Mouse (Mus musculus): ENCODE measurements at regions not wholly inside any gene's neighbourhood (a gene's known extent, or its start where the extent isn't known, plus 50 kb on each side); places are given as distances from the start of the nearest gene placed in this dataset.

DNA sequence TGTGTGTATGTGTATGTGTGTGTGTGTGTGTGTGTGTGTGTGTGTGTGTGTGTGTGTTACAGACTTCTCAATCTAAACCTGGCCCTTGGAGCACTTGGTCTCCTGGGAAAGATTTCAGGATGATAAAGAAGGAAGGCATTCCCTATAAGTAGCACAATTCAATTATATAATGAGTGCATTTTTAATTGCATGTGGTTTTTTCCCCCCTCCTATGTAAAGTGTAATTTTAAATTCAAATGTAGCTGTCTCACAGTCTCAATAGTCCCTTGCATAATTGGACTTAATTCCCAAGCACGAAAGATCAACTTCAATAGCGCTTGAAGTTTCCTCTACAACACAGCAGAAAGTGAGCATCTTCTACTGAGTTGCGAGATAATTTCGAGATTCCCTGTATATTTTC, 566.3 kb downstream of the Adgrl2 start:
- no peak for DNase-seq

DNA sequence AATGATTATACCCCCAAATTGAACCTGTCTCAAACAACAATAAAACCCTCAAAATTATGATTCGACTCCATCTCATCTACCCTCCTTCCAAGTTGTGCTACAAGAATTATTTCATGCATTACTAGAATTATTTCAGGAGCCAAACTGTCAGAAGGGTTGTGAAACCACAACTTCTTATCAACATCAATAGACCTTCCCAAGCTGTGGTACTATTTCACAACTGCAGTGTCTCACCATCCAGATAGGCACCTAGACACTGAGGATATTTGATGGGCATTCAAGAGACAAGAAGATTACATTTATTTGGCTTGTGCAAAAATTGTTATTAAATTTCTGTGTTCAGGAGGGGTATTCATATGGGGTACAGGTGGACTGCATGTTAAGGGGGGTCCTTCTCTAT, 567.0 kb downstream of the Adgrl2 start:
- DNase-seq, result no peak

DNA sequence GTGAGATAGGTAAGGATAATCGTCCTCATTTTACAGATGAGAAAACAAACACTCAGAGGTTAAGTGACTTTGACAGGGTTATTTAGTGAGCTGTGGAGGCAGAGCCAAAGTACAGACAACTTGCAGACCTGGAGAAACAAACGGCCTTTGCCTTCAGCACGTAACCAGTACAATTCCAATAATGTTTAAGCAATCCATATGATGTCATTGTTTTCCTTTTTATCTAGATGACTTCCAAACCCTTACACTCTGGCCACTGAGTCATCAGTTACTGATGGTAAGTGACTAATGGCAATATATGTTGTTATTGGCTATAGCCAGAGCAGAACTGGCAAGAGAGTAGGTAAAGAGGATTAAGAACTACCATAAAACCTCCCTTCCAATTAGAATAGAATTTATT, 567.6 kb downstream of the Adgrl2 start:
- DNase-seq, result no peak

DNA sequence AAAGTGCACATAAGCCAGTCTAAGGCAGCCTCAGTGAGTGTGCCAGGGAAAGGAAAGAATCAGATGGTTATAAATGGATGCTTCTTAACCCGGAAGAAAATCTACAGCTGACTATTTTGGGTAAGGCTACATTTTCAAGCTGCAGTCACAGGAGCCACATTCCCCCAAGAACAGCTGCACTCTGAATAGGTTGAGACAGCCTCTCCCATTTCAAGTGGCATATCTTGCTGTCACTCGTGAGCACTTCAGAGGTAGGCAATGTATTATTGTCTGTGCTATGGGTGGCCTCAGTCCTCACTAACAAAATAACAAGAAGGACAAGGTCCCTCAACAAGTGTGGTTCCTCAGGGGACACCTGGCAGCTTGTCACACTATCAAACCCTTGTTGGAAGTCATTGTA, 568.1 kb downstream of the Adgrl2 start:
- no peak for DNase-seq

DNA sequence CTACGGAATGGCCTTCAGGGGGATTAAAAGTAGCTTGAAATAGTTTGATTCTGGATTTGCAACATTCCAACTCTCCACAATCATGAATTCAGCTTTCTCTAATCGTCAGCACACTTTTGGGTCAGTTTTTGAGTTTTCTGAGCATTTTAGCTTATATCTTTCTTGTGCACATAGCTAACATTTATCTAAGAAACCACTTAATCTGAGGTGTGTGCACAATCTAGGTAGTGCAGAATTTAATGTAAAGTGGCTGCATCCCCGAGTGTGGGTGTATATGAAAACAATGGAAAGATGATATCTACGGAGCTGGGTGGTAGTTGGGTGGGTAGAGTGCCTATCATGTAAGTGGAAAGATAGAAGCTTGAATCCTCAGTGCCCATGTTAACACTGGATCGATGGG, 570.1 kb downstream of the Adgrl2 start:
- no peak for DNase-seq

DNA sequence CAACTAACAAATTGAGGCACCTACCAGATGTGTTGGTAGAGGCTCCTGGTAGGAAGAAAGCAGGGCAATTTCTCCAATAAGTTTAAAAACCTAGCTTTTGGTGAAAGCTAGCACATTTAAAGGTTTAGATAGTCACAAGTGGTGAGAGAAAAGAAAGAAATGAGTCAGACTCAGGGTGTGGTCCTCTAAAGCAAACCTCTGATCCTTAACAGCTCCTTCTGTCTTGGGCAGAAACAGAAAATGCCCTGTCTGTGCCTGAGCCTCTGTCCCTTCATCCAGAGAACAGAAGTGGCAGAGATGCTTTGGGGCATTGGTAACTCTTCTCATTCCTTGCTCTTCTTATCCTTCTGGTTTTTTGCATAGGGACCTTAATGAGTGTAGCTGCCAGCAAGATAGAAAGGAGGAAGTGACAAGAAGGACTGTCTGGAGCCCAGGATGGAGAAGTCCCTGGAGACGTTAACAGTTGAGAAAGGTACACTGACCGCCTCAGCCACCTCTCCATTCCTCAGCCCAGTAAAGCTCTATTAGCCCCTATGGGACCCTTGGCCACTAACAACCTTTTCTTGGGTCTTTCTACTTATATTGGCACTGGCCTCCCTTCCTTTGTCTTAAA, 570.8 kb downstream of the Adgrl2 start:
- no peak for DNase-seq

DNA sequence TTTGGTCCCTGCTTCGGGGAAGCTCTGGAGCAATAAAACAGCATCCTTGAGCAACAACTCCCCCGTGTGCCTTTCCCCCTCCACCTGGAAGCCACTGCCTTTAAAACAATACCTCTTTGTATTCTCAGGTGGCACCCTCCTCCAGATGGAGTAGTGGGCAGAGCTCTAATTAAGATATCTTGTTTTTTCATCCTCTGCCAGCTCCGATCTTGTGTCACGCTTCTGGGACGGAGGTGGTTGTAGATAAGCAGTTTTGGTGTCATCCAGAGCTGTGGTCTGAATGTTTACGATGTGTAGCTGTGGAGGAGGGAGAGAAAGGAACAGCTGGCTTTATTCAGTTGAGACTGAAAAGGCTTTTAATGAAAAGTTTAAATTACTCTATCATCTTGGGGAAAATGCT, 572.3 kb downstream of the Adgrl2 start:
- no peak for DNase-seq

DNA sequence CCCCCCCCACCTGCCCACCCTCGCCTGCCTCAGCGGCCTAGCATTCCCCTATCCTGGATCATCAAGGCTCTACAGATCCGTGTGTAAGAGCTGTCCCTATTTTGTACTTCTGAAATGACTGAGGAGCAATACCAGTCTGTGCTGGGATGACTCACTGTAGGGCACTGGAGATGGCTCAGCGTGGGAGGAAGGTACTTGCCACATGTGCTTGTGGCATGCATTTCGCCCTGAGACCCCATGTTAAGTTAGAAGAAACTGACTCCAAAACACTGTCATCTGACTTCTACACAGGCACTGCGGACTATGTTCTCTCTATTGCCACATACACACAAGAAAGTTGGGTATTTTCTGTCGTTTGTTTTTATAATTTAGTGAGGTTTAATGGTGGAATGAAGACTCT, 574.9 kb downstream of the Adgrl2 start:
- no peak for DNase-seq

DNA sequence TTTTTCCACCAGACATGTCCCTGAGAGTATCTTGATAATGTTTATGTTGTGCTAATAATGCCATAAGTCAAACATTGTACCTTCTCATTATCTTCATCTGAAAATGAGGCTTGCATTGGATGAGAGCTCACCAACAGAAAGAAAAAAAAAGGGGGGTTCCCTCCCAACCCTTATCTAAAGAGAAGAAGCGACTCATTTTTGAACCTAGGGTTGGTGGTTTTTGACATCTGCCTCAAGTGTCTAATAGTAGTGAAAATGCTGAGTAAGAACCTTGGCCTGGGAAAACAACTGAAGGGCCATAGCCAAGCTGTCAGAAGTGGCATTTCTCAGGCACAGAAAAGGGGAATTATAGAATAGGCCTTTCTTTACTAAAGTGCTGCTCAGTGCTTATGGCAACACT, 577.3 kb downstream of the Adgrl2 start:
- no peak for DNase-seq

DNA sequence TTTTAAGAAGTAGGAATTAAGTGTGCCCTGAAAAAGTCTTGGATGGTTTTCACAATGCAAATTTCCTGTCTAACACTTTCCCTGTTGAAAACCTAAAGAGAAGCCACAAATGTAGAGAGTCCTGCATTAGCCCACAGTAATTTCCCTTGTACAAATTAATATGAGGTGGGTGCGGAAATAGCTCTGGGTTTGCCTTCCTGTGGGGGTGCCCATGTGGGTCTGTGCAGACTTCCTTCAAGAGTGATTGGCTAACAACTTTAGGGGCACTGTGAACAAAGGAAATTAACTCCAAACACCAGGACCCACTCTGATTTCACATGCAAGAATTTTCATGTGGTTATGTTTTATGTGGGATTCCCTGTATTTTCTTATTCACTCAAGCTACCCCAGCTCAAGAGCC, 578.2 kb downstream of the Adgrl2 start:
- DNase-seq, result no peak

DNA sequence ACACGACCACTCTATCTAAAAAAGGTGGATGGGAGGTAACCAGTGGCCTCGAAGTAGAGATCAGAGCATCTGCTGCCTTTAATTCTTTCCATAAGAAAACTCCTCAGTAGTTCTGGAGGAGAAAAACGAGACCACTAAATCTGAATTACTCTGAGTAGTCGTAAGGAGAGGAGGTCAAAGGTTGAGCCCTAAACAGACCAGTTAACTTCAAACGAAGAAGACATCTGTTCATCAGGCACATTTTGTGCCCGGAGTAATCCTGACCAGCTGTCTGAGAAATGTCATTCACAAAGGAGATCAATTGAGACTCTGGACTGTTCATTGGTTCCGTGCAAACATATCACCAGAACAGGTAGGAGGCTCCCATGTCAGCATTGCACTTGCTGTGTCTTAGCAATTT, 592.0 kb downstream of the Adgrl2 start:
- no peak for DNase-seq

DNA sequence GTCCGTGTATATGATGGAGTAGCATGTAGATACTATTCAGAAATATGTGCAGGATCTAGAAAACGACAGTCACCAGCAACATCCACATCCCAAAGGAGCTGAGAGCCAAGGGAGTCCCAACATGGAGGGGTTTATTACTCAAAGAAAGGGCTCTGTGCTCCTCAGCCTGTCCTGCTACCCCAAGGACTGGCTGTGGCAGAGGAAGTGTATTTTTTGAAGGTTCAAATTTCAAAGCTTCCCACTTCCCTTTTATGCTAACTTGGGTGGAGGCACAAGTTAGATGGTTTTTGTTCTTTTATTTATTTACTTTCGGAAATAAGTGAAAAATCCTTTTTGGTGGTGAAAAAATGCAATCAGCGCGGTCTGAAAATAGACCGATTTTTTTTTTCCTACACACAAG, 602.8 kb downstream of the Adgrl2 start:
- DNase-seq, result no peak

DNA sequence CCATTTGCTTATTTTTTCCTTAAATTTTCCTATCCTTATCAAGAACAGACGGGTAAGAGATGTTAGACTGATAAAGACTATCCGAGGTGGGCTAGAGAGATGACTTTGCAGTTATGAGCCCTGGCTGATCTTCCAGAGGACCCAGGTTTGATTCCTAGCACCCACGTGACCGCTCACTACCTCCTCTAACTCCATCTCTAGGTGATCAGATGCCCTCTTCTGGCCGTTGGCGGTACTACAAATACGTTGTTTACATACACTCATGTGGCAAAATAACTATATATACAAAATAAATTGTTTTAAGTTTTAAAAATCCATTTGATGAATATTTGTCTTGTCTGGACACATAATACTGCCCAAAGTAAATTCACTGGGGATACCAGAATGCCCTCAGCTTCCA, 604.6 kb downstream of the Adgrl2 start:
- peak in 1 of 2 experiments; percentile 14 for DNase-seq

DNA sequence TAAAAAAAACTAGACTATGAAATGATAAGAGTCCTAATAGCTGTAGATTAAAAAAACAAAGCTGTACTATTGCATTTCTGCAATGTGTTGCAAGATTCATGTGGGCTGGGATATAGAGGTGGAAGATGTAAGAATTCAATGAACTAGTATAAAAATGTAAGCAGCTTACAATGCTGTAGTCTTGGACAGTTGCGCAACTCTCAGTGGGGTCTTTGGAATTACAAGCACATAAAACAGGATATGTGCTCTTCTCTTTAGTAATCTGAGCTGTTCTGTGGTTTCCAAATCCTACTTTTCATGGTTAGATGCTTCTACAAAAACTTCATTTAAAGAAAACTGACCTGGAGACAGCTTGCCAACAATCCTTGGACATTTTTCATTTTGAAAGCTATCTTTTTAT, 609.3 kb downstream of the Adgrl2 start:
- DNase-seq, result no peak

DNA sequence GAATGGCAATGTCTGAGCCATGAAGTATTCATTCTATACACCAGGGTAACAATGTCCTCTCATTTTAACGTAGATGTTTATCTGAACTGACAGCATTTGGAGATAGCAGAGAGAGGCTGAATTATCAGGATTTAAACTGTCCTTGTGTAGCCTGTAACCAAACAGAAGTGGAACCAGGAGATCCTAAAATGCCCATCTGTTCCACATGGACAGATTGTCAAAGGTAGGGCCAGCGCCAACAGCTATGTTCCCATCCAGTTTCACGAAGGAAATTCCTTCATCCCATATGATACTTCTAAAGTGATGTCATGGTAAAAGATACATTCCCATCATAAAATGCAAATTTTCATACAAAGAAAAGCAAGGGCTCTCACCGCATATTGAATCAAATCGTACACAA, 627.0 kb downstream of the Adgrl2 start:
- no peak for DNase-seq

DNA sequence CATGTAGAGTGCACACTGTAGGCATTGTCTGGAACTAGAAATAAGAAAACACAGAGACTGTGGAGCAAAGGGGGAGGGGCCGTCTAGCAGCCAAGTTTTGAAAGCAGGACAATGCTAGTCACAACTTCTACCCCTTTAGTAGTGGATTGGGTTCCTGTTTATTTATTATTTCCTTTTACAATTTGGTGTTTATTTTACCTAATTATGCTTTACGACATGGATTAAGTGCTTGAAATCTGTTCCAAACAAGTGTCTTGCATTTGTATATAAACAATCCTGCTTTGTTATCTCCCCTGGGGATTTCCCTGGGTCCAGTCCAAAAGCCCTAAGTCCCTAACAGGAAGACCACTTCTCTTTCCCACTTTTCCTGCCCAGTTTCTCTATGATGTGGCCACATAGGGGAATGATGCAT, 627.9 kb downstream of the Adgrl2 start:
- peak in 1 of 2 experiments; percentile 28 for DNase-seq

DNA sequence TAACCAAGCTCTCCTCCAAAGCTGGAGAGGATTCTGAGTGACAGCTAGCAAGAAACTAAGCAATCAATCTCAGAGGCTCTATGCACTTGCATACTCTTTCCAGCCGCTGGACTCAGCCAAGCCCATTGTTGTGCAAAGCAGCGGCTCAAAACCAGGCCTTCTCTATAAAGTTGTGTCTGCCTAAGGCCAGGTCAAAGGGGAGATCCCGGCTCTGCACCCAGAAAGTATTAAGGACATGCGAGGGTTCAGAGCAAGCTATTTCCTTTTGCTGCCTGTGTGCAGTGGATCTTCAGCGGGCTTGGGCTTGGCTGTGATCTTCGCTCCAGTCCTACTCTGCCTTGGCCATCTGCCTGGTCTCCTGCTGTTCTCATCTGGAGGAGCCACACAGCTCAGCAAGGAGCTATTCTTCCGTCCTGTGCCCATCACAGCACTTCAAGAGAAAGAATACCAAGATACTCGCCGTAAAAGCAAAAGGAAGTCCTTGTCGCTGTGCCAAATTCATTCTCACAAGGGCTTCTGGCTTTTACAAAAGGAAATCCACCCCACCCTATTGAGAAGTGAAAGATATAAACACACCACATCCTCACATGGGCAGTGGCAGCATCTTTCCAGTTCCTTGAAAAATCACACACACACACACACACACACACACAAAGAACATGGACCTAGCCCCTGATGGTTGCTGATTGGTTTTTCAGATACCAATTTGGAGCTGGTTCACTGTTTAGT, 646.6 kb downstream of the Adgrl2 start:
- peak; percentile 74 to 80 for DNase-seq

DNA sequence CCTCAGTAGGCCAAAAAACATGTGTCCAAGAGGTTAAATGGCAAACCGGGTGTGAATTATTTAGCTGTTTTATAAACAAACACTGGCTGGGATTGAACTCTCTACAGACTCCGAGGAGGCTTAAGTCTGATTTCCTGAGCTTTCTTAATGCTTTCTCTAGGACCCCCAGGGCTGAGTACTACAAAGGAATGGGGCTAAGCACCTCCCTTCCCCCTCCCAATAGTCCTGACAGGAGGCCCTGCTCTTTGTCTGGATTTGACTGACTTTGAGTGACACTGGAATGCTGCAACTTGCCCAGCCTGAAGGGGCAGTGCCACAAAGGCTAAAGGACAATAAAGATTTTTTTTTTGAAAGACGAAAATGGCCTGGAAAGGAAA, 647.1 kb downstream of the Adgrl2 start:
- DNase-seq, result peak in 1 of 2 experiments; percentile 4

DNA sequence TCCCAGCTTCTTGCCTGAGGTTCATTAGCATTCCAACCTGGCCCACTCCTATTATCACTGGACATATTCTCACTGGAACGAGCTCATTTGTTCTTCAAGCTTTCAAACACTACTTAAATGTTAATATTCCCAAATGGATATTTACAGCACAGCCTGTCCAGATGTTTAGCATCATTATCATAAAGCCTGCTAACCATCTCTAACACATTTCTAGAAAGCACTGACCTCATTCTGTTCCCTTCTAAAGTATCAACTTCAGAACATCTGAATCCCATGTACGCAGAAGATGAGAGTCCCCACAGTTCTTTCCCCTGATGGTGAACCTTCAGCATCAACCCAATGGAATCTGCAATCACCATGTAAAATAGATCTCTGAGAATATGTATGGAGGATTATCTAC, 651.1 kb downstream of the Adgrl2 start:
- no peak for DNase-seq

DNA sequence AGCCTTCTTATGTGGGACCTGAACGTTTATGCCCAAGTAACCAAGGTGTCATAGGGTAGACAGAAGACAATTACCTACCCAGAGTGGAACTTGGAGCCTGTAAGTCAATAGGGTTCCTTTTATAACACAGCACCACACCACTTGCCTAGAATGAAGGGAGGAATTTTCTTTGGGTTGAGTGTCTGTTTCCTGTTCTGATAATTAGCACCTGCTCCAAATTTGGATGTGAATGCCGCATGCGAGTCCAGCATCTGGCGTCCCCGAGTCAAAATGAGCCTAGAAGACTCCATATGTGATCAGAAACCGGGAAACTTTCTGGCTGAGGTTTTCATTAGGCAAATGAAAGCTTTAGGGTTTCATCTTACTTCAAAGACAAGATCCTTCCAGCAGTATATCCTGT, 653.7 kb downstream of the Adgrl2 start:
- DNase-seq, result no peak

DNA sequence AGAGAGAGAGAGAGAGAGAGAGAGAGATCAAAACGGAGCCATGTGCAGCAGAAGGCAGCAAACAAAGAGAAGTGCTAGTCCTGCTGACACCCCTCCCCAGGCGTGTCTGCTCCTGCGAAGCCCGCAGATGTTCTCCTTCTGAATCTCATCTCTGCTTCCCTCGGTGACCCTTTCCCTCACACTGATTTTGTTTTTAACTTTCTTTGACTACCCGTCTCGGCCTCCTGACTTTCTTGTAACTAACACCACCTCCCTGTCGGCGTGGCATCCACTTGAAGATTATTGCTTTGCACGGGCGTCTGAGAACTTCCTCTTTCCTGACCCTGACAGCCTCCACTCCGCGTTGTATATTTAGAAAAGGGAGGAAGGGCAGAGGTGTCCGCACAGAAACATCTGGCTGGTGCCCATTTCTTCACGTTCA, 654.3 kb downstream of the Adgrl2 start:
- DNase-seq, result peak; percentile 13 to 28

DNA sequence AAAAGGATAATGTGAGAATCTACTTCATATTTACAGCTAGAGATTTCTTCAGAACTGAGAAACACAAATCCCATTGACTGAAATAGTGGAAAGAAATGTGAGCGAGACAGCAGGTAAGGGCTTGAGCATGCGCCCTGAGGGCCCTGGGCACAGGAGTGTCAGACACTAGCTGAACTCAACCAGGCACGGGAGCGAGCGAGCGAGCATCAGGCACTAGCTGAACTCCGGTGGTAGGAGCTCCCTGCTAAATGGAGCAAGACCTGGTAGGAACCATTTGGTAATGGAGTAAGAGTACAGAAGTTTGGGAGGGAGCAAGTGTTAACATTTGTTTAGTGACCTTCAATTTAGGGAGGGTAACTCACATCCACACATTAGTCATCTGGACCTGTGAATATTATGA, 654.7 kb downstream of the Adgrl2 start:
- DNase-seq, result peak in 1 of 2 experiments; percentile 5

DNA sequence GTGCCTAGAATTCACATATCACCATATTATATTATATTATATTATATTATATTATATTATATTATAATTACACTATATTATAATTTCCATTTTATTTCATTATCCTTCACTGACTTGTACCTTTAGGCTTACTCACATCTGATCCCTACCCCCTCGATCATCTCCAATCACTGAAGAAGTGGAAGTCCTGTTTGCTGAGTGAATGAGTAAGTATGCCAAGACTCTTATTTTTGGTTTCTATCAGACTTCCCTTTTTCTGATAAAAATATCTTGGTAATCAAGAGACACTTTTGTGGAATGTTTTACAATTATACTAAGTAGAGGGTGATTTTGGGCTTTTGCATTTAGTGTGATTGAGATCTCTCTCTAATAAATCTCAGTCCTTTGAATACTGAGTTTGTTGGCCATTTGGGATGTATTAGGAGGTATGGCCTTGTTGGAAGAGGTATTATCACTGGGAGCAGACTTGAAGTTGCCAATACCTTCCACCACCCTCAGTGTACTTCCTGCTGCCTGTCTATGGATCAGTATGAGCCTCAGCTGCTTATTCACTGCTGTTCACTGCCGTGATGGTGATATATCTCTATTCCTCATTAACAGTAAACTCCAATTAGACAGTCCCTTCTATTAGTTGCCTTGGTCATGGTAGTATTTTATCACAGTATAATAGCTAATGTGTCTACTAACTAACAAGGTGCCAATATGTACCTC, 665.3 kb downstream of the Adgrl2 start:
- DNase-seq, result no peak

DNA sequence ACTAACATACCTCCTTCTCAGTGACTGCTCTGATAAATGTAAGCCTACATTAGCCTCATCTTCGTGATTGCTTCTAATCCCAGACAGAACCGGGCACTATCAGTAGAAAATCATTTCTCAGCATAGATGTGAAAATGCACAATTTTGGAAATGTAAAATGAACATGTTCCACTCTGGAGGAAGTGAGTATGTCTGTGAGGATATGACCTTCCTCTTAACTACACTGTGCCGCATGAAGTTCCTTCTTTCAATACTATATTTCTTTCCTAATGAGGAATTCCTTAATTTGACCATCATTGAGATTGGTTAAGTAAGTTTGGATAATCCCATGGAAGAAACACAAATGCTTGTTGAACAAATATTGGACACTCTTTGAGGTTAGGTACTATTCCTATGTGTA, 668.5 kb downstream of the Adgrl2 start:
- no peak for DNase-seq

All from kidney, postnatal 36 days (tissue).